Comparison of ENCODE assay signal across 13 mouse cellular contexts in the genomic region with DNA sequence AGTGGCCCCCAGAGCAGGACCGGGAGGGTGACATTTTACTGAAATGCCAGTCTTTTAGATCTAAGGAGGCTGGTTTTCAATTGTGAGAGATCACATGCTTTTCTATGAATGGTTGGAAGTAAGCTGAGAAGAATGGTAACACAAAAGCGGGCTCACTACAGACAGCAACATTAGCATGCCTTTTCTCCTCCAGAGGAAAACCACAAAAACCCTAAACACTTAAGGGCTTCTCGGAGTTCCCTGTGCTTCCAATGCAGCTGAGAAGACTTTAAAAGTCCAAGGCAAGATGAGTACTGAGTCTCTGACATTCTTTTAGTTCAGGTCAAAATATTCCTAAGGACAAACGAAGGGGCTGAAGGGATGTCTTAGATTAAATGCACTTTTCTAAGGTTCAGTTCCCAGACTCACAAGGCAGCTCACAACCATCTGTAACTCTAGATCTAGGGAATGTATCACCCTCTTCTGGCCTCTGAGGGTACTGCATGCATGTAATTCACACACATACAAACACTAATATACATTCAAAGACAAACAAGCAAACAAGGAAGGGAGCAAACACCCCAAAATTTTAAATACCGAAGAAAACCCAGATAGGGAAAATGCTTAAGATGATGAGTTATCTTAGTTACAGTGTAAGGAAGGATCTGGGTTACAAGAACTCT. TPM values are rescaled to one million over a fixed set of nuclear protein-coding genes. Genes with fewer than 3 reads are reported as not detected.
A peak's percentile ranks its signal among the peaks of the same experiment; 100 is the strongest.
DNase-seq lines count a peak whose midpoint lies in the region; ATAC-seq and TF ChIP-seq lines count a peak whose summit lies in the region.
"Had no signal": no experiment of that assay in that cellular context is flagged by ENCODE, and none has a peak within 500 bp of the region (broad histone marks: within the 10 kb centered on the region; RNA-seq: fewer than 3 reads in every experiment).

No protein-coding gene starts in this region.

- ATAC-seq in kidney, postnatal 0 days (replicated peaks; ENCODE audit: low FRiP score, low read depth), result no peak
- no peak for ATAC-seq in heart, embryonic 12.5 days (ENCODE audit: insufficient number of reproducible peaks, low FRiP score)
- ATAC-seq: activated CD4-positive, CD25-positive, alpha-beta regulatory T cell, adult 4 months had no signal

- no peak overlapping the region for H3K27ac ChIP-seq in kidney, postnatal 0 days
- no peak overlapping the region for H3K27ac ChIP-seq in heart, embryonic 12.5 days (ENCODE audit: poor library complexity, severe bottlenecking)
- H3K27ac ChIP-seq: embryonic facial prominence, embryonic 13.5 days; kidney, embryonic 15.5 days; limb, embryonic 12.5 days had no signal

- TF ChIP-seq CTCF in kidney, postnatal 0 days (IDR thresholded peaks at IDR 0.05; ENCODE audit: low read depth), result peak; percentile 58

- no peaks in the 10 kb centered on the region for H3K27me3 ChIP-seq in kidney, postnatal 0 days (ENCODE audit: insufficient read depth, low read length)
- H3K27me3 ChIP-seq in heart, embryonic 12.5 days (replicated peaks), result no peaks in the 10 kb centered on the region
- H3K27me3 ChIP-seq: embryonic facial prominence, embryonic 13.5 days; kidney, embryonic 15.5 days; limb, embryonic 12.5 days had no signal

- no peak overlapping the region for H3K4me2 ChIP-seq in kidney, postnatal 0 days (ENCODE audit: low read length)
- no peak overlapping the region for H3K4me2 ChIP-seq in heart, embryonic 12.5 days
- H3K4me2 ChIP-seq: embryonic facial prominence, embryonic 13.5 days; kidney, embryonic 15.5 days; limb, embryonic 12.5 days had no signal

- no peak overlapping the region for H3K9ac ChIP-seq in kidney, postnatal 0 days (ENCODE audit: low read depth, low read length)
- no peak overlapping the region for H3K9ac ChIP-seq in heart, embryonic 12.5 days
- H3K9ac ChIP-seq: embryonic facial prominence, embryonic 13.5 days; kidney, embryonic 15.5 days; limb, embryonic 12.5 days had no signal

- 0 out of 2 replicates have a peak, but pooled peaks cover 3% of the 10 kb centered on the region for H3K36me3 ChIP-seq in kidney, postnatal 0 days (ENCODE audit: insufficient read depth, low read length)
- H3K36me3 ChIP-seq in heart, embryonic 12.5 days, result peaks cover 39% of the 10 kb centered on the region

- H3K4me3 ChIP-seq in kidney, postnatal 0 days (replicated peaks; ENCODE audit: low read depth, low read length), result no peak overlapping the region
- H3K4me3 ChIP-seq in heart, embryonic 12.5 days, result no peak overlapping the region
- H3K4me3 ChIP-seq: embryonic facial prominence, embryonic 13.5 days; kidney, embryonic 15.5 days; limb, embryonic 12.5 days; myocyte had no signal

- H3K4me1 ChIP-seq in kidney, postnatal 0 days (replicated peaks; ENCODE audit: insufficient read depth, low read length), result no peaks in the 10 kb centered on the region
- H3K4me1 ChIP-seq in heart, embryonic 12.5 days (replicated peaks), result no peaks in the 10 kb centered on the region
- H3K4me1 ChIP-seq: embryonic facial prominence, embryonic 13.5 days; kidney, embryonic 15.5 days; limb, embryonic 12.5 days had no signal

- H3K9me3 ChIP-seq in kidney, postnatal 0 days (replicated peaks; ENCODE audit: low read length), result no peaks in the 10 kb centered on the region
- no peaks in the 10 kb centered on the region for H3K9me3 ChIP-seq in heart, embryonic 12.5 days (replicated peaks)
- H3K9me3 ChIP-seq: embryonic facial prominence, embryonic 13.5 days; kidney, embryonic 15.5 days had no signal

- DNase-seq in kidney, postnatal 0 days (ENCODE audit: low spot score), result no peak
- no peak for DNase-seq in kidney, adult 18-20 months
- DNase-seq in B cell, adult 2 months, result peak; percentile 23
- DNase-seq in R1 (ENCODE audit: low read depth, low spot score), result peak; percentile 73
- peak; percentile 42 for DNase-seq in induced T-regulatory cell, adult 2 months (ENCODE audit: low read depth)
- DNase-seq in testis, postnatal 10 days (ENCODE audit: low spot score), result no peak
- no peak for DNase-seq in gastrocnemius, postnatal 25 days

- 94% methylated on average over 5 of the region's 5 CpGs for WGBS in kidney, postnatal 0 days
- 85% methylated on average over 5 of the region's 5 CpGs for WGBS in heart, embryonic 12.5 days

RNA-seq across cellular contexts. Expression of gene C130074G19Rik, which starts 35.3 kb away (rescaled TPM):
- 7.4 and 7.6 TPM in 2 replicates for polyA plus RNA-seq in kidney, postnatal 0 days (2015; fragmentation: Nextera tagmentation; extraction: Ambion mirVana)
- polyA plus RNA-seq in heart, embryonic 12.5 days (2016; fragmentation: Nextera tagmentation; extraction: Ambion mirVana), result 0.51 and 0.60 TPM in 2 replicates
- total RNA-seq in gastrocnemius, postnatal 25 days (2021), result 10 to 100 TPM; 10.9 to 18.7 TPM
- polyA plus RNA-seq: activated CD4-positive, CD25-positive, alpha-beta regulatory T cell, adult 4 months had no signal

Comparison
In these comparisons a context has a peak if more than half of its experiments do, and no peak if none do; other contexts are left out.
1. DNase-seq: peak in B cell, adult 2 months (2 of 2), R1 (single experiment) and induced T-regulatory cell, adult 2 months (single experiment); none in kidney, postnatal 0 days (single experiment), kidney, adult 18-20 months (single experiment), testis, postnatal 10 days (single experiment) and gastrocnemius, postnatal 25 days (single experiment).